Mouse (Mus musculus) megakaryocyte progenitor cell, adult 5-6 weeks (primary cell): Measurements from ENCODE around the gene Arhgap8. TPM values are rescaled to one million over a fixed set of nuclear protein-coding genes. Genes with fewer than 3 reads are reported as not detected.

Experiments
- ATAC-seq: replicated peaks from 2 replicates; pipeline ENCODE4 v1.8.0; 2016; ENCODE audit warnings: mild to moderate bottlenecking, moderate TSS enrichment, inconsistent platforms; ENCODE audit not compliant: poor library complexity
- total RNA-seq, 2 experiments: library from RNA; stranded (forward) in 1 of 2; stranded (reverse) in 1 of 2; fragments of 157-497, 149-512 nt in 1 of 2; fragments of 200-1000 nt in 1 of 2; gene quantifications; 2 replicates each; pipeline versions ENCODE4 v1.2.3 to v1.2.4; 2015 to 2017

Gene Arhgap8
- total RNA-seq, 2 experiments from 2014 or later, result not detected

- no peak for ATAC-seq
Observed at GRCm38 (mm10) chr15:84778587-84778986, 58.7 kb downstream of the Arhgap8 start.

- ATAC-seq, result no peak
Observed at GRCm38 (mm10) chr15:84784812-84785211, 65.0 kb downstream of the Arhgap8 start.

GRCm38 (mm10) chr15:84787161-84787560 lies 67.3 kb downstream of the Arhgap8 start:
- no peak for ATAC-seq

GRCm38 (mm10) chr15:84793649-84794048 lies 73.8 kb downstream of the Arhgap8 start:
- no peak for ATAC-seq

- ATAC-seq, result no peak
Observed at GRCm38 (mm10) chr15:84800132-84800531, 80.3 kb downstream of the Arhgap8 start.

- no peak for ATAC-seq
Observed at GRCm38 (mm10) chr15:84803685-84804084, 83.8 kb downstream of the Arhgap8 start.

GRCm38 (mm10) chr15:84809275-84809952 lies 89.6 kb downstream of the Arhgap8 start:
- no peak for ATAC-seq

GRCm38 (mm10) chr15:84811126-84811525 lies 91.3 kb downstream of the Arhgap8 start:
- no peak for ATAC-seq

GRCm38 (mm10) chr15:84812831-84813357 lies 93.0 kb downstream of the Arhgap8 start:
- ATAC-seq, result no peak

- no peak for ATAC-seq
Observed at GRCm38 (mm10) chr15:84815171-84815570, 95.3 kb downstream of the Arhgap8 start.

- ATAC-seq, result no peak
Observed at GRCm38 (mm10) chr15:84817589-84817988, 97.7 kb downstream of the Arhgap8 start.

GRCm38 (mm10) chr15:84818284-84818683 lies 98.4 kb downstream of the Arhgap8 start:
- no peak for ATAC-seq

- no peak for ATAC-seq
Observed at GRCm38 (mm10) chr15:84820811-84821210, 101.0 kb downstream of the Arhgap8 start.

Other genes with a start within 250 kb of the Arhgap8 start
- 2.4 and 3.1 TPM in 2 replicates for gene Rtl6, start 162.2 kb upstream of the Arhgap8 start, total RNA-seq (2015)
- 3.0 and 3.2 TPM in 2 replicates for gene Rtl6, start 162.2 kb upstream of the Arhgap8 start, total RNA-seq (2017)
- 10.0 and 11.1 TPM in 2 replicates for gene Prr5, start 50.4 kb upstream of the Arhgap8 start, total RNA-seq (2015)
- 3.7 and 7.6 TPM in 2 replicates for gene Prr5, start 50.4 kb upstream of the Arhgap8 start, total RNA-seq (2017)
- 0.20 and 0.32 TPM in 2 replicates for gene Phf21b, start 136.0 kb downstream of the Arhgap8 start, total RNA-seq (2015)
- 0.08 and 0.10 TPM in 2 replicates for gene Phf21b, start 136.0 kb downstream of the Arhgap8 start, total RNA-seq (2017)
- gene Gm29666, start 200.0 kb downstream of the Arhgap8 start, total RNA-seq (2015), result 0.25 and 0.46 TPM in 2 replicates
- gene Gm29666, start 200.0 kb downstream of the Arhgap8 start, total RNA-seq (2017), result 0.20 and 0.25 TPM in 2 replicates
- gene Nup50, start 203.4 kb downstream of the Arhgap8 start, total RNA-seq (2015), result 43.6 and 44.8 TPM in 2 replicates
- gene Nup50, start 203.4 kb downstream of the Arhgap8 start, total RNA-seq (2017), result 87.7 and 99.3 TPM in 2 replicates